Mouse (Mus musculus) embryonic facial prominence, embryonic 11.5 days (tissue): ENCODE results near the gene Nomo1. TPM values are rescaled to one million over a fixed set of nuclear protein-coding genes. Genes with fewer than 3 reads are reported as not detected.
A peak's percentile ranks its signal among the peaks of the same experiment; 100 is the strongest.

Experiments
- ATAC-seq: fragments of 200-750 bp; cut with Nextera tagmentation; replicated peaks from 2 replicates; pipeline ENCODE4 v1.8.0; 2017; ENCODE audit warnings: low read depth; ENCODE audit not compliant: insufficient number of reproducible peaks, low FRiP score, low TSS enrichment
- DNase-seq: peaks from one replicate; pipeline ENCODE4 v3.0.0-alpha.2; 2015; ENCODE audit warnings: low spot score
- H3K27ac ChIP-seq: fragments of 300-500 bp; sonication (generic); replicated peaks from 2 replicates; pipeline ENCODE4 v1.5.1; 2014; ENCODE audit warnings: mild to moderate bottlenecking, low read depth, low read length, control low read depth
- H3K27me3 ChIP-seq: fragments of 300-500 bp; sonication (generic); 2 replicates; pipeline ENCODE4 v1.6.1; 2014; ENCODE audit warnings: mild to moderate bottlenecking, low read length, moderate library complexity, mixed read lengths; ENCODE audit not compliant: control insufficient read depth, insufficient read depth
- H3K36me3 ChIP-seq: fragments of 300-500 bp; sonication (generic); replicated peaks from 2 replicates; pipeline ENCODE4 v1.6.1; 2014; ENCODE audit warnings: low read depth, mild to moderate bottlenecking, low read length, moderate library complexity, mixed read lengths; ENCODE audit not compliant: control insufficient read depth, insufficient read depth
- H3K4me1 ChIP-seq: fragments of 300-500 bp; sonication (generic); 2 replicates; pipeline ENCODE4 v1.6.1; 2014; ENCODE audit warnings: low read length, mixed read lengths; ENCODE audit not compliant: control insufficient read depth, insufficient read depth
- H3K4me2 ChIP-seq: fragments of 300-500 bp; sonication (generic); 2 replicates; pipeline ENCODE4 v1.6.1; 2014; ENCODE audit warnings: low read depth, mild to moderate bottlenecking, control low read depth, low read length, moderate library complexity
- H3K4me3 ChIP-seq: fragments of 300-500 bp; sonication (generic); 2 replicates; pipeline ENCODE4 v1.5.1; 2014; ENCODE audit warnings: low read depth, low read length, control low read depth
- H3K9ac ChIP-seq: fragments of 300-500 bp; sonication (generic); replicated peaks from 2 replicates; pipeline ENCODE4 v1.6.1; 2014; ENCODE audit warnings: mild to moderate bottlenecking, control low read depth, low read length
- H3K9me3 ChIP-seq: fragments of 300-500 bp; sonication (generic); replicated peaks from 2 replicates; pipeline ENCODE4 v1.6.1; 2016; ENCODE audit warnings: mild to moderate bottlenecking, low read length, inconsistent platforms, mixed read lengths; ENCODE audit not compliant: control insufficient read depth
- WGBS: fragments of 180-500 bp; shearing (Covaris S2); extraction: QIAGEN DNeasy Blood & Tissue Kit; methylation state at CpG from one replicate; pipeline ENCODE4 v1.1.7; 2014; 5-methylcytosine and 5-hydroxymethylcytosine counted together
- polyA plus RNA-seq: library from polyadenylated mRNA; unstranded; fragments of >200 nt; fragmentation: Nextera tagmentation; extraction: Ambion mirVana; gene quantifications from 2 replicates; pipeline ENCODE4 v1.2.1, GENCODE M21; 2014

The Nomo1 gene
- polyA plus RNA-seq, 1 experiment from 2014 or later = 11.3 TPM

DNA sequence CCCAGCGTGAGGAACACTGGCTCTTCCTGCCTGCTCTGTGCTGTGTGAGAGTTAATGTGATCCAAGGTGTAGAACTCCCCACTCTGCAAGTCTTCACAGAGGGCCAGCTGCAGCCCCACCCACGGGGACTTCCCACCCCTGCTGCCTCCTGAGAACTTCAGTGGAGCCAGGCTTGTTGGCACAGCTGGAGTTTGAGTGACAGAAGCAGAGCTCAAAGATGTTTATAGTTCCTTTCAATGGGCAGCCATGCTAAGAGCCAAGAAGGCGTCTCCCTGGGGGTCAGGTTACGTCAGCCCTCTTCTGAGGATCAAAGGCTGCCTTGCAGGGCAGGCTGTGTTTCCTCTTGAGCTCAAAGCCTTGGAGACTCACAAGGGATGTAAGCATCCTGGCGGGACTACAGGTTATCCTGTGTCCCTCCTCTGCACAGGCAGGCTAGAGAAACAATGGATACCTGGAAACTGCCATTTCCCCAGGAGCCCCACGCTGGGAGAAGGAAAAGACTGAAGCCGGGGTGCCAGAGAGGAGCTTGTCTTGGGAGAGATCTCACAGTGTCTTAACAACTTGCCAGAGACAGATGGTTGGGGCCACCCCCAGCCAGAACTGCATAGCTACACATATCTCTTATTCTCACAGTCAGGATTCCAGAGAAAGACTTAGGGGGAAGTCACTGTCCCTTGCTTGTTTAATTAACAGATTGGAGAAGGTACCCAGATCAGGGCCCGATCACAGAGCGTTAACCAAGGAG is 20.1 kb upstream of the Nomo1 start:
- Histone ChIP-seq H3K9me3 (no peaks in the 10 kb centered on the region), H3K9ac (no peak overlapping the region), H3K4me2 (no peak overlapping the region), H3K36me3 (no peaks in the 10 kb centered on the region), H3K4me3 (no peak overlapping the region), H3K27ac (peak overlapping the region; percentile 67), H3K27me3 (no peaks in the 10 kb centered on the region), H3K4me1 (peaks cover 5% of the 10 kb centered on the region)
- ATAC-seq = peak; percentile 77
- 10% methylated on average over 9 of the region's 9 CpGs for WGBS
- DNase-seq = peak; percentile 83

DNA sequence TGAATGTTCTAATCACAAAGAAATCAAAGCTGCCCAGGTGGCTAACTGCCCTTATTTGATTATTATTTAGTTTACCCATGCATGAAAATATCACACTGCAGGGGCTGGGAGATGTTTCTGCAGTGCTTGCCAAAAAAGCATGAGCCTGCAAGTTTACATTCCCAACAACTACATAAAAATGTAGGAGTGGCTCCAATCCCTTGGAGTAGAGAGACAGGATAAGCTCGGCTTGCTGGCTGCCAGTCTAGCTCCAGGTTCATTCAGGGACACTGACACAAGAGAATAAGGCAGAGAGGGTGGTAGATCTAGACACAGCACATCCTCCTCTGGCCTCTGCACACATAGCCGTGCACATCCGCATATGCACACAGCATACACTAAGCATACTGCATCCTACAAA is 13.9 kb upstream of the Nomo1 start:
- H3K4me1 ChIP-seq = no peaks in the 10 kb centered on the region
- H3K9me3 ChIP-seq = no peaks in the 10 kb centered on the region
- 78% methylated on average over 3 of the region's 3 CpGs for WGBS
- H3K4me2 ChIP-seq = no peak overlapping the region
- H3K9ac ChIP-seq = no peak overlapping the region
- H3K4me3 ChIP-seq = no peak overlapping the region
- H3K27me3 ChIP-seq = no peaks in the 10 kb centered on the region
- no peak for DNase-seq
- H3K36me3 ChIP-seq = no peaks in the 10 kb centered on the region
- ATAC-seq = no peak
- no peak overlapping the region for H3K27ac ChIP-seq

DNA sequence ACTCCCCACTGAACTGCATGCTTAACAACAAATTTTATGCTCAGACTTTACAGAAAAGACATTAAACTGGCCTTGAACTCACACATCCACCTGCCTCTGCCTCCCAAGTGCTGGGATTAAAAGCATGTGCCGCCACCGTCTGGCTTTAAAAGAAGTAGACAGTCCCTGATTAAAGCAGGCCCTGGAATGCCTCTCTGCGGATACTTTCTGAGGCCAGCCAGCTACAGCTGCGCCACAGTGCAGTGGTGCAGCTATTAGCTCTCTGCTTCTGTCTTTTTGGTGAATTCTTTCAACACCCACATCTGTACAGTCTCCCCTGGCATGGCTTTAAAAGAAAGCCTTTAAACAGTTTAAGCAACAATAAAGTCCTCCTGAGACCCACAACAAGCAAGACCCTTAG is 11.5 kb upstream of the Nomo1 start:
- DNase-seq (peak; percentile 49), ATAC-seq (no peak)
- 37% methylated on average over 4 of the region's 4 CpGs for WGBS
- Histone ChIP-seq H3K4me1 (no peaks in the 10 kb centered on the region), H3K36me3 (no peaks in the 10 kb centered on the region), H3K4me2 (no peak overlapping the region), H3K4me3 (no peak overlapping the region), H3K27me3 (no peaks in the 10 kb centered on the region), H3K27ac (no peak overlapping the region), H3K9me3 (no peaks in the 10 kb centered on the region), H3K9ac (no peak overlapping the region)

DNA sequence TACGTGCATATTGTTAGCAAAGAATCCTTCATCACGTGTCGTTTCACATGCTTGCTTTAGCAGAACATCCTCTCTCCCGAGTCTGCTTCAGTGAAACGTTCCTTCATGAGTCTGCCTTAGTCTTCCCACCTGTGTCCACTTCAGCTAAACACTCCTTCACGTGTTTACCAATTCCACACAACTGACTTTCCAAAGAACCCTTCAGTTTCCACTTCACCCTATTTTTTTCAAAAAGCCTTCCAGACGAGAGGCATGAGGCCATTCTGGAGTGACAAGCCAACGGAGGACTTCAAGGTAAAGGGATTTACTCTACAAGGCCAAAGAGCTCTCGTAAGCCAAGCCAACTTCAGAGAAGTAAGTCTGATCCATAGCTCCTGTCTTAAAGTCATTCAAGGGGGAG is 8.1 kb upstream of the Nomo1 start:
- H3K4me1 ChIP-seq = no peaks in the 10 kb centered on the region
- 82% methylated on average over 9 of the region's 9 CpGs for WGBS
- no peak overlapping the region for H3K9ac ChIP-seq
- H3K4me2 ChIP-seq = no peak overlapping the region
- ATAC-seq (no peak), DNase-seq (no peak)
- H3K27ac ChIP-seq = no peak overlapping the region
- H3K27me3 ChIP-seq = no peaks in the 10 kb centered on the region
- H3K9me3 ChIP-seq = no peaks in the 10 kb centered on the region
- no peaks in the 10 kb centered on the region for H3K36me3 ChIP-seq
- H3K4me3 ChIP-seq = no peak overlapping the region

DNA sequence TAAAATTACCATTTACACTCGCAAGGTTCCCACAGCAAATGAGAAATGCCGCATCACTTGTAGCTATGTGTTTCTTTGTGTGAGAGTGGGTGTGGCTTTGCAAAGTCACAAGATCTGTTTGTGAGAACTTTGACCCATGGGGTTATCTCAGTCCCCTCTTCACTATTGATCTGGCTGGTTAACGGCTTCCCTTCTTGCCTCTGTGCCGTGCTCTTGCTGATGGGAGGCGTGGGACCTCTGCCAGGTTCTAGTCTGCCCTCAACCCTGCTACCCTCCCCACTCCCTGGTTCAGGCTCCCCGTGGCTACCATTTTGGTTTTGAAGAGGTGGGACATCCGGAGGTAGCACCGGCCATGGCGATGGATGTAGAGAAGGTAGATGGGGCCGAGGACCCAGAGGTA is 4.8 kb upstream of the Nomo1 start:
- ATAC-seq = no peak
- H3K27ac ChIP-seq = no peak overlapping the region
- 85% methylated on average over 10 of the region's 10 CpGs for WGBS

DNA sequence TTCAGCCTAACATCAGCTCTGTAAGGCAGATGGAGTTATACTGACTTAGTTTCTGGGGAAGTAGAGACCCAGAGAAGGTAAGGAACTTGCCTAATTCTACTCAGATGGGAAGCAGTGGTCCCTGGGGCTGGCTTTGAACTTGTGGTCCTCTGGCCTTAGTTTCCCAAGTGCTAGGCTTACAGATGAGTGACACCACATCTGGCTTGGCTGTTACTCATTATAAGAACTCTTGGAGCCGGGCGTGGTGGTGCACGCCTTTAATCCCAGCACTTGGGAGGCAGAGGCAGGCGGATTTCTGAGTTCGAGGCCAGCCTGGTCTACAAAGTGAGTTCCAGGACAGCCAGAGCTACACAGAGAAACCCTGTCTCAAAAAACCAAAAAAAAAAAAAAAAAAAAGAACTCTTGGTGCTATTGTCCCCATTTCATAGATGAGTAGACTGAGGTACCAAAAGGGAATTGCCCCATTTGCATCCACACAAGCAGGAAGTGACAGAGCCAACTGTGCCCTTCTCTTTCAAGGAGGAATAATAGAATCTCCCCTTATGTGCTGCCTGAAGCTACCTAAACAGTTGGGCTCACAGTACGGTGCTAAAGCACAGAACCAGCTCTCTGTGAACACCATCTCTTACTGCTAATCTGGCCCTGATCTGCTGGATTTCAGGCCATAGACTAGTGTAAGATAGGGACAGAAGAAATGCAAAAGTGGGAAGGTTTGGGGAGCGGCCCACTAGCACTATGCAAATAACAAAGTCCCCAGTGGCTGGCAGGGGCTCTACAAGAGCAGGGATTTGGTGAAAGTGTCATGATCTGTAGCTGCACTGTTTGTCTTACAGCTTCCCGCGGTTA is 4.0 kb upstream of the Nomo1 start:
- no peak overlapping the region for H3K4me3 ChIP-seq
- DNase-seq = peak; percentile 30
- H3K9ac ChIP-seq = no peak overlapping the region

More for the DNA sequence above, 4.8 kb upstream of the Nomo1 start:
- Histone ChIP-seq H3K27me3 (no peaks in the 10 kb centered on the region), H3K9ac (no peak overlapping the region), H3K36me3 (no peaks in the 10 kb centered on the region), H3K4me2 (no peak overlapping the region), H3K9me3 (no peaks in the 10 kb centered on the region), H3K4me3 (no peak overlapping the region), H3K4me1 (no peaks in the 10 kb centered on the region)
- DNase-seq = no peak

DNA sequence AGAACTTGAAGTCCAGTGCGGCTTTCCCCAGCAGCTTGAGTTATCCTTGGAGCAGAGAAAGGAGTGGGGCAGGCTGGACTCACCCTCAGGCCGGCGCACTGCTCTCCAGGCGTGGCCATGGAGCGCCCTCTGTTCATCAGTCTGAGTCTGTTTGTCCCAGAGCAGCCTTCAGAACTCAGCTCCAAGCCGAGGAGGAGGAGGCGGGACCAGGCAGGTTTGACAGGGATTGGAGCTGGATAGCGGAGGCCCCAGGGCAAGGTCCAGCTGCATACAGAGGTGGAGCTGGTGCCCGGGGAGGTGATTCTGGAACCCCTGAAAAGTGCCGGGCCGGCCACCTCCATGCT is 3.4 kb upstream of the Nomo1 start, which contains the start of gene Abcc6:
Gene Abcc6 (minus strand): TSS at position 158 of the 344 bp plus-strand sequence.
- no peak within 1 kb of the TSS for H3K27ac ChIP-seq
- no peak for ATAC-seq
- no peaks in the 10 kb centered on the region for H3K27me3 ChIP-seq
- peak within 1 kb of the TSS; percentile 29; the same call in 1 of the 2 replicates for H3K9ac ChIP-seq
- H3K9me3 ChIP-seq = no peaks in the 10 kb centered on the region
- no peaks in the 10 kb centered on the region for H3K36me3 ChIP-seq
- no peaks in the 10 kb centered on the region; the same call in 1 of the 2 replicates for H3K4me1 ChIP-seq
- H3K4me2 ChIP-seq = peak within 1 kb of the TSS; percentile 10; the same call in 1 of the 2 replicates
- 5% methylated on average over 11 of the region's 11 CpGs for WGBS
- no peak within 1 kb of the TSS for H3K4me3 ChIP-seq
- DNase-seq = no peak

More for the DNA sequence above, 4.0 kb upstream of the Nomo1 start:
- H3K9me3 ChIP-seq = no peaks in the 10 kb centered on the region
- ATAC-seq = no peak
- H3K27ac ChIP-seq = no peak overlapping the region
- no peaks in the 10 kb centered on the region for H3K36me3 ChIP-seq
- no peaks in the 10 kb centered on the region for H3K27me3 ChIP-seq
- H3K4me1 ChIP-seq = no peaks in the 10 kb centered on the region; the same call in 1 of the 2 replicates
- 63% methylated on average over 8 of the region's 9 CpGs for WGBS
- H3K4me2 ChIP-seq = no peak overlapping the region

DNA sequence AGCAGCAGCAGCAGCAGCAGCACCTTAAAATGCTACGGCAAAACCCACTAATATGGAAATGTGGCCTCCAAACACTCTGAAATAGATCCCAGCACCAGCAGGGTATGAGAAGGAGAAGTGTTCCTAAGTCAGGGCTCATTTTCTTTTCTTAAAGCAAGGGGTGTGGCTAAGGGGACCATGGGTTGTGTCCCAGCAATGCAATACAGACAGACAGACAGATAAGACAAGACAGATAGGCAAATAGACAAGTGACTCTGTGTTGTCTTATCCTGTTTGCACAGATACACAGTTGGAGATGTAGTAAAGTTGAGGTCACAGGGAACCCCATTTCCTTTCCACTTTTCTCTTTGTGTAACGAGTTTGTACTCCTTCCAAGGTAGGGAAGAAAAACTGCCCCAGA is 2.4 kb upstream of the Nomo1 start:
- WGBS = 70% methylated on average over 2 of the region's 2 CpGs
- no peaks in the 10 kb centered on the region for H3K9me3 ChIP-seq
- H3K27ac ChIP-seq = no peak overlapping the region
- no peaks in the 10 kb centered on the region for H3K36me3 ChIP-seq
- H3K4me1 ChIP-seq = no peaks in the 10 kb centered on the region; the same call in 1 of the 2 replicates
- H3K9ac ChIP-seq = no peak overlapping the region
- DNase-seq (no peak), ATAC-seq (no peak)
- H3K27me3 ChIP-seq = no peaks in the 10 kb centered on the region
- H3K4me3 ChIP-seq = no peak overlapping the region
- H3K4me2 ChIP-seq = no peak overlapping the region
